ENCODE assay signal across 8 mouse cellular contexts in the genomic region with DNA sequence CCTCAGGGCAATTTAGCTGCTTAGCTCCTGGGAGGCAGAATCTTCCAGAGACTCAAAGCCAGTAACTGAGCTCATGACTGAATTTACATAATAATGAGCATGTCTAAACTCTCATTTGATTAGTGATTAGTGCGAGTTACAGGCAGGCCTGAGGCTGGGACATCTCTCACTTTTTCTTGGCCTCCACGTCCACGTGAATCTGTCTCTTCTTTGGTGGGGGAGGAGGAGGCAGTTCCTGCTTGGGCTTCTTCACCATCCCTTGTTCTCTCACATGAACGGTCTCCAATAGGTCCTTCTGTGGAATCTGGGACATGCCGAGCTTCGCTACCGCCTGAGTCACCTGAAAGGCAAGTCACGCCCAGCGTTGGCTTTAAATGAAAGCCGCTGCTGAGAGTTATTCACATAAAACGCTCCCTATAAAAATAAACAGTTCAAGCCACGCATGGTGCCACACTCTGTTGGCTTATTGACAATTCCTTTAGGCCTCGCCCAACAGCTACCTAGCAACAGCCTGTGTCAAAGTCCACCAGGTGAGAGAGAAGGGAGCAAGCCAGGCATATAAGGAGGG.
A peak's percentile ranks its signal among the peaks of the same experiment; 100 is the strongest.
DNase-seq lines count a peak whose midpoint lies in the region; ATAC-seq and TF ChIP-seq lines count a peak whose summit lies in the region.

No protein-coding gene starts in this region.

- no peak for TF ChIP-seq CTCF in olfactory bulb, adult 2 months (IDR thresholded peaks at IDR 0.05; ENCODE audit: insufficient read depth, low read depth, low read length)

- no peak for TF ChIP-seq POLR2A in olfactory bulb, adult 2 months (IDR thresholded peaks at IDR 0.05; ENCODE audit: insufficient read depth, low read depth, low read length)

- peaks cover 10% of the 10 kb centered on the region for H3K4me1 ChIP-seq in forebrain, embryonic 16.5 days (replicated peaks; ENCODE audit: control insufficient read depth, insufficient read depth, low read length)
- H3K4me1 ChIP-seq in olfactory bulb, adult 2 months (ENCODE audit: control insufficient read depth, insufficient read depth, low read length) = peaks cover 11% of the 10 kb centered on the region
- H3K4me1 ChIP-seq in heart, embryonic 11.5 days (ENCODE audit: control insufficient read depth, insufficient read depth, low read length) = peaks cover 21% of the 10 kb centered on the region

- DNase-seq in frontal cortex, postnatal 10 days (ENCODE audit: low spot score in 2 of 2) = no peak
- DNase-seq in kidney, postnatal 36 days = peak; percentile 49 to 64
- no peak for DNase-seq in embryo, embryonic 11 days
- no peak for DNase-seq in left cerebral cortex, postnatal 14 days (ENCODE audit: low spot score in 2 of 2)

- H3K27me3 ChIP-seq in forebrain, embryonic 16.5 days (replicated peaks; ENCODE audit: control insufficient read depth, insufficient read depth, low read length) = no peaks in the 10 kb centered on the region
- no peaks in the 10 kb centered on the region for H3K27me3 ChIP-seq in heart, embryonic 11.5 days (ENCODE audit: control insufficient read depth, insufficient read depth, low read length)

- intact Hi-C loops in left cerebral cortex, postnatal 14 days (cut with DNase I) = no loop called here

- no peak overlapping the region for H3K4me3 ChIP-seq in forebrain, embryonic 16.5 days (replicated peaks; ENCODE audit: low read length)
- H3K4me3 ChIP-seq in olfactory bulb, adult 2 months (ENCODE audit: insufficient read depth, low read depth, low read length) = no peak overlapping the region
- H3K4me3 ChIP-seq in heart, embryonic 11.5 days (ENCODE audit: low read depth, low read length) = no peak overlapping the region

- no peaks in the 10 kb centered on the region for H3K36me3 ChIP-seq in forebrain, embryonic 16.5 days (ENCODE audit: control insufficient read depth, insufficient read depth)
- H3K36me3 ChIP-seq in heart, embryonic 11.5 days (ENCODE audit: control insufficient read depth, insufficient read depth, low read length) = no peaks in the 10 kb centered on the region

- no peak overlapping the region for H3K9ac ChIP-seq in forebrain, embryonic 16.5 days (replicated peaks; ENCODE audit: low read depth, low read length)
- H3K9ac ChIP-seq in heart, embryonic 11.5 days (ENCODE audit: low read depth, low read length) = no peak overlapping the region

- peak overlapping the region; percentile 16 for H3K4me2 ChIP-seq in forebrain, embryonic 16.5 days (ENCODE audit: low read length)
- no peak overlapping the region for H3K4me2 ChIP-seq in heart, embryonic 11.5 days

- peak; percentile 85 for ATAC-seq in frontal cortex, adult (ENCODE audit: low TSS enrichment)
- peak; percentile 79 for ATAC-seq in forebrain, embryonic 16.5 days
- no peak for ATAC-seq in heart, embryonic 11.5 days (replicated peaks; ENCODE audit: insufficient number of reproducible peaks, low FRiP score, low TSS enrichment)

- WGBS in forebrain, embryonic 16.5 days = 17% methylated on average over 13 of the region's 13 CpGs
- WGBS in olfactory bulb, adult 2 months = 39% methylated on average over 13 of the region's 13 CpGs
- 70% methylated on average over 13 of the region's 13 CpGs for WGBS in heart, embryonic 11.5 days (ENCODE audit: insufficient replicate concordance)

- H3K27ac ChIP-seq in forebrain, embryonic 16.5 days (ENCODE audit: low read length) = no peak overlapping the region; the same call in 1 of the 2 replicates
- 0 out of 2 replicates have a peak overlapping the region, but pooled peaks have one; percentile 7 for H3K27ac ChIP-seq in olfactory bulb, adult 2 months (ENCODE audit: insufficient read depth, low read depth, low read length)
- no peak overlapping the region for H3K27ac ChIP-seq in heart, embryonic 11.5 days (ENCODE audit: low read depth, low read length)

- no peaks in the 10 kb centered on the region for H3K9me3 ChIP-seq in forebrain, embryonic 16.5 days (ENCODE audit: control insufficient read depth, low read length)
- H3K9me3 ChIP-seq in heart, embryonic 11.5 days (replicated peaks; ENCODE audit: control insufficient read depth, low read length) = no peaks in the 10 kb centered on the region

Comparison
In these comparisons a context has a peak if more than half of its experiments do, and no peak if none do; other contexts are left out.
1. DNase-seq: peak in kidney, postnatal 36 days (2 of 2); none in frontal cortex, postnatal 10 days (0 of 2), embryo, embryonic 11 days (single experiment) and left cerebral cortex, postnatal 14 days (0 of 2).